Mouse (Mus musculus): ENCODE measurements at regions not wholly inside any gene's neighbourhood (a gene's known extent, or its start where the extent isn't known, plus 50 kb on each side); places are given as distances from the start of the nearest gene placed in this dataset.

DNA sequence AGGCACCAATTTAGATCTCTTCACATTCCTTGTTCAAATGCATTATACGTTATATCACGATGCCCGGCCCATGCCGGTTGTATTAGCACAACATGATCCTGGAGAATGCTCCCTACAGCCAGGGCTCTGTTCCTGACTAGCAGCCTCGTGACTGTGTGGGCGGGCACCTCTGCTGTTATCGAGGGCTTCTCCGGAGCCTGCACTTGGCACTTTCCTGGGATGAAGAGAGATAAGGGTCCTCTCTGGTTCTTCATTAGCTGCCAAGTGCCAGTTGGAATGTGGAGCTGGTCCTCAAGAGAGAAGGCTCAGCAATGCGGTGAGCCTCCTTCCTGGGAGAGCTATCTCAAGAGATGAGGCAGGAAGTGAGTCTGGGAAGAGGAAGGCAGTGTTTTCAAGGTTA lies 598.9 kb upstream of the AI429214 start:
- H3K79me2 ChIP-seq (ENCODE audit: control insufficient read depth, insufficient read depth), result no peaks in the 10 kb centered on the region
- TF ChIP-seq FOSL1 (IDR thresholded peaks at IDR 0.05; ENCODE audit: insufficient read depth, low read length, poor library complexity, severe bottlenecking) (no peak), CEBPB (IDR thresholded peaks at IDR 0.05; ENCODE audit: low read depth) (no peak), MYOG (IDR thresholded peaks at IDR 0.05; ENCODE audit: control insufficient read depth, extremely low read depth, insufficient read length) (no peak), USF1 (IDR thresholded peaks at IDR 0.05; ENCODE audit: low read depth) (no peak), MYOD1 (IDR thresholded peaks at IDR 0.05; ENCODE audit: control insufficient read depth, insufficient read length, low read depth) (no peak)
- H3K79me3 ChIP-seq (ENCODE audit: low read depth), result no peaks in the 10 kb centered on the region
- H3ac ChIP-seq (ENCODE audit: control insufficient read depth, insufficient read length, low read depth), result no peak overlapping the region
- H3K27me3 ChIP-seq (ENCODE audit: control insufficient read depth, insufficient read depth, insufficient read length), result no peaks in the 10 kb centered on the region
- H3K4me3 ChIP-seq (ENCODE audit: insufficient read depth, poor library complexity, severe bottlenecking), result no peak overlapping the region
- no peaks in the 10 kb centered on the region for H3K36me3 ChIP-seq (ENCODE audit: control insufficient read depth, insufficient read depth)

DNA sequence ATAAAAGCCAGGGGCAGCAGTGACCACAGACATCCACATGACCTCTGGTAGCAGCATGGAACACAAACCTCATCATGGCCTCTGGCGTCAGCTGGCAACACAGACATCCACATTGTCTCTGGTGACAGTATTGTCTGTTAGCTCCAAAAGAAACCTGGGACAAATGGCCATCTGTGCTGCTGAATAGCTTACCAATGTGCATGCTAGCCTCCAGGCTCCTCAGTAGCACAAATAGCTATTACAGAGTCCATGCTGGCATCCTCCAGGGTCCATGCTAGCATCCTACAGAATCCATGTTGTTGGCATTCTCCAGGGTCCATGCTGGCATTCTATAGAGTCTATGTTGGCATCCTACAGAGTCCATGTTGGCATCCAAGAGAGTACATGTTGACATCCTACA lies 596.9 kb upstream of the AI429214 start:
- Histone ChIP-seq H3K79me3 (ENCODE audit: low read depth) (no peaks in the 10 kb centered on the region), H3K4me3 (ENCODE audit: insufficient read depth, poor library complexity, severe bottlenecking) (no peak overlapping the region), H3K36me3 (ENCODE audit: control insufficient read depth, insufficient read depth) (no peaks in the 10 kb centered on the region), H3K27me3 (ENCODE audit: control insufficient read depth, insufficient read depth, insufficient read length) (no peaks in the 10 kb centered on the region), H3K79me2 (ENCODE audit: control insufficient read depth, insufficient read depth) (no peaks in the 10 kb centered on the region), H3ac (ENCODE audit: control insufficient read depth, insufficient read length, low read depth) (no peak overlapping the region)
- TF ChIP-seq CEBPB (IDR thresholded peaks at IDR 0.05; ENCODE audit: low read depth) (no peak), MAX (IDR thresholded peaks at IDR 0.05) (no peak), MYOG (IDR thresholded peaks at IDR 0.05; ENCODE audit: control insufficient read depth, extremely low read depth, insufficient read length) (no peak), USF1 (IDR thresholded peaks at IDR 0.05; ENCODE audit: low read depth) (no peak), MYOD1 (IDR thresholded peaks at IDR 0.05; ENCODE audit: control insufficient read depth, insufficient read length, low read depth) (no peak), CTCF (IDR thresholded peaks at IDR 0.05; ENCODE audit: control insufficient read depth, insufficient read depth, insufficient read length) (no peak), FOSL1 (IDR thresholded peaks at IDR 0.05; ENCODE audit: insufficient read depth, low read length, poor library complexity, severe bottlenecking) (no peak)

DNA sequence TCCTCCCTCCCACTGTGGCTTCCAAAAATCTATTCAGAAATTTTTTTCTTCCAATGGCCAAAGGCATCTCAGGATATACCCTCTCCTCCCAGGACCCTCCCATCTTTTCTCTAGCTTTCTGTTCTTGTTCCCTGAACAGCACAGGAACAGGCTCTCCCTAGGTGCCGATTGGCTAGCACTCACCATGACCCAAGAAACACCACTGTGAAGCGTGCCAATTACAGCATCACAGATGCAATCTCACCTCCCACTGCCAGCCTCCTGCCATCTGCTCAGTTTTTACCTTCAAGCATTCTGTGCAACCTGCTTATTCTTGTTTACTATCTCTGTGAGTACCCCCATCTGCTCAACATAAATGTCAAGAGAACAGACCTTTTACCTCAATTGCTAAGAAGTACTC lies 586.7 kb upstream of the AI429214 start:
- TF ChIP-seq MYOG (IDR thresholded peaks at IDR 0.05; ENCODE audit: control insufficient read depth, extremely low read depth, insufficient read length), result no peak
- no peak for TF ChIP-seq FOSL1 (IDR thresholded peaks at IDR 0.05; ENCODE audit: insufficient read depth, low read length, poor library complexity, severe bottlenecking)
- TF ChIP-seq MYOD1 (IDR thresholded peaks at IDR 0.05; ENCODE audit: control insufficient read depth, insufficient read length, low read depth), result no peak
- TF ChIP-seq USF1 (IDR thresholded peaks at IDR 0.05; ENCODE audit: low read depth), result no peak
- TF ChIP-seq MAX (IDR thresholded peaks at IDR 0.05), result no peak
- no peak for TF ChIP-seq CTCF (IDR thresholded peaks at IDR 0.05; ENCODE audit: control insufficient read depth, insufficient read depth, insufficient read length)
- TF ChIP-seq CEBPB (IDR thresholded peaks at IDR 0.05; ENCODE audit: low read depth), result no peak

More for the DNA sequence above, 586.7 kb upstream of the AI429214 start:
- H3K27me3 ChIP-seq (ENCODE audit: control insufficient read depth, insufficient read depth, insufficient read length), result no peaks in the 10 kb centered on the region
- H3K4me3 ChIP-seq (ENCODE audit: insufficient read depth, poor library complexity, severe bottlenecking), result no peak overlapping the region
- H3K36me3 ChIP-seq (ENCODE audit: control insufficient read depth, insufficient read depth), result no peaks in the 10 kb centered on the region
- H3K79me2 ChIP-seq (ENCODE audit: control insufficient read depth, insufficient read depth), result no peaks in the 10 kb centered on the region
- no peaks in the 10 kb centered on the region for H3K79me3 ChIP-seq (ENCODE audit: low read depth)
- H3ac ChIP-seq (ENCODE audit: control insufficient read depth, insufficient read length, low read depth), result no peak overlapping the region
